Mouse (Mus musculus) cerebellum, adult 2 months (tissue): ENCODE results near the gene Mamdc4.

Source experiments
- CTCF ChIP-seq: fragments of 200-500 bp; IDR thresholded peaks from 2 replicates; pipeline ENCODE4 v1.5.1; 2011; ENCODE audit warnings: low read depth, mild to moderate bottlenecking, control low read depth, low read length, moderate library complexity, borderline replicate concordance; ENCODE audit not compliant: insufficient read depth
- POLR2A ChIP-seq: fragments of 200-500 bp; IDR thresholded peaks from 2 replicates; pipeline ENCODE4 v1.6.1; 2011; ENCODE audit warnings: low read length, control low read depth, borderline replicate concordance; ENCODE audit not compliant: insufficient read depth

DNA sequence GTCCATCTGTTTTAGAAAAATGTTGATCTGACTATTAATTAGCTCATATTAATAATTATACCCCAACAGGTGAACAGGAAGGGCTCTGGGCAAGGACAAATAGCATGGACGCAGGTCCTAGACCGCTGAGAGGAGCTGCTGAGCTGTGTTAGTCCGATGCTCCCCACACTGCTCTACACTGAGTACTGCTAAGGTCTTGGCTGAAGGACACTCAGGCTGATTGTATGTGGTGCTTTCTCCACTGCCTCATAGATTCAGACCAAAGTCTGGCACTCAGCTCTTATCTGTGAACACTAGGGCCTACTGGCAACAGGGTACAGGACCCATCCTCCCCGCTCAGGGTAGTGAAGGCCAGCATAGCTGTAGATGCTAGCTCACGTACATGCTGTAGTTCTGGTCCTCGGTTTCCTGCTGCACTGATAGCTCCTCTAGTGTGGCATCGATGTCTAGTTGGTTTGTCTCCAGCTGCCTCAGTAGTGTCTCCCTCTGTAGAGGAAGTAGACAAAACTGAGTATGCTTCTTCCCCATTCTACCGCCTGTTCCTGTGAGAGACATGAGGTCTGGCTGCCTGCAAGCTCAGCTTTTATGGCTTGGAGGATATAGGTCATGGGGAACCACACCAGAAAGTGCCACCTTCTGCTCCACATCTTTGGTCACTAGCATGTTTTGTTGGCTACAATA is 13.7 kb upstream of the Mamdc4 start:
- TF ChIP-seq CTCF (no peak), POLR2A (no peak)
